Mouse (Mus musculus) testis, adult 2 months (tissue): Measurements from ENCODE around the gene Etl4.

ENCODE experiments used
- CTCF ChIP-seq: fragments of 200-500 bp; IDR thresholded peaks from 2 replicates; pipeline ENCODE4 v1.5.1; 2012; ENCODE audit warnings: low read depth, mild to moderate bottlenecking, inconsistent platforms, low read length, moderate library complexity; ENCODE audit not compliant: control insufficient read depth, insufficient read depth, insufficient replicate concordance
- POLR2A ChIP-seq: fragments of 200-500 bp; IDR thresholded peaks from 2 replicates; pipeline ENCODE4 v1.6.1; 2012; ENCODE audit warnings: low read depth, mild to moderate bottlenecking, inconsistent platforms, low read length, moderate library complexity; ENCODE audit not compliant: control insufficient read depth

DNA sequence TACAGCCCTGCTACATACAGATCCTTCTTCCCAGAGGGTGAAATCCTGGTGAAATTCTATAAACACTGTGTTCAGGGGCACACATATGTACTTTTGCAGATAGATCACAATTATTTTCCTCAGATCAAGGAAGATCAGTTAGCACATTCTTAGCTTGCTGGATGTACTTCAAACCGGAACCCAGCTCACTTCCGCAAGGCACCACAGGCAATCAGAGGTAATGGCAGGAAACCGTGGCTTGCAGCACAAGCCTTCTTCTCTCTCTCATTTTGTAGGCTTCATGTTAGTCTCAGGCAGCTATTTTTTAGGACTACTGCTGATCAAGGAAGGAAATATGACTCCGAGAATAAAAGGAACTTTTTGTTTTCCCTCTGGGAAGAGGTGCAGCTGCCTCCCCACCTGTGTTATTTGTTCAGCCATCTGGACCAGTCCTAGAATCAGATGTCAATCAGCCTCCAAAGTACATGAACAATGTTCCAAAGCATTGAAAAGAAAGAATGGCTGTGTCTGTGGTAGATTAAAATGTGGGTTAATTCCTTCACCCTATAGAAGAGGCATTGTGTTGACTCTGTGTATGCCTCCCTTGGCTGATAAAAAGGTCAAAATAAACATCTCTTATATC, 338.6 kb downstream of the Etl4 start:
- no peak for TF ChIP-seq CTCF
- no peak for TF ChIP-seq POLR2A
